Mouse (Mus musculus) frontal cortex, postnatal 14 days (tissue): ENCODE measurements around the gene Pign.

Source experiments
- DNase-seq, 2 experiments: peaks; one replicate each; pipeline ENCODE4 v3.0.0; 2022; ENCODE audit warnings: low spot score in 2 of 2

The Pign gene

DNA sequence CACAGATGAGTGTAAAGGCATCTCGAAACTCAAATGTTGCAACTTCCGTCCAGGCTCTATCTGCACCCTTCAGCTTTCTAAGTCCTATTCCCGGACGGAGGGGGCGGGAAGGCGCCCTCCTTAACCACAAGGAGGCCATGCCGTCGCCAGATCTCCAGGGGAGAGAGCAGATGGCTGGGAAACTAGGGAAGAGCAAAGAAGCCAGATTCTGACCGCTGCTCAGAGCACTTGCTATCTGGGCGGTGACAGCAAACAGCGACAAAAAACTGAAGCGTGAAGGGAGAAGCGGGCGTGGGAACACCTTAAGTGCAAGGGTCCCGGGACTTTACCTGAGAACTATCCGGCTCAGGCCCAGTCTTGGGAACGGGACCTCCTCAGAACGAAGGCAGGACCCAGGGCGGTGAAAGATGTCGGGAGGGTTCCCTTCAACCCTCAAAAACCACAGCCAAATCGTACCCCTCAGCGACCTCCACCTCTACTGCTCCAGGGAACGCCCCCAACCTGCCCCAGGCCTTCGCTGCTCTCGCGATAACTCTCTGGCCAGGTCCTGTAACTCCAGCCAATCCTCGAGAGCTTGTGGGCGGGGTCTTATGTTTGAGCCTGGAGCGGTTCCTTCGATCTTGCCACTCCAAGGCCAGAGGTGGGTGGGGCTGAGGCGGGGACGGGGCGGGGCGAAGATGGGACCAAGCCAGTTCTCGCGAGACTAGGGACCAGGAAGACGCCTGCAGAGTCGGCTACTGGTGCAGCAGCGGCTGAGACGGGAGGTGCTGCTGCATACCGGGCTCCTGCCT lies at the start of gene Pign, which contains the start of gene Relch:
Gene Pign (minus strand): TSS at position 507 of the 791 bp plus-strand sequence.
Gene Relch (plus strand): TSS at position 691 of the 791 bp plus-strand sequence.
- DNase-seq: peak; percentile 97

- no peak for DNase-seq
These were observed 49.3 kb upstream of the Pign start for GRCm38 (mm10) chr1:105712822-105713221.

DNA sequence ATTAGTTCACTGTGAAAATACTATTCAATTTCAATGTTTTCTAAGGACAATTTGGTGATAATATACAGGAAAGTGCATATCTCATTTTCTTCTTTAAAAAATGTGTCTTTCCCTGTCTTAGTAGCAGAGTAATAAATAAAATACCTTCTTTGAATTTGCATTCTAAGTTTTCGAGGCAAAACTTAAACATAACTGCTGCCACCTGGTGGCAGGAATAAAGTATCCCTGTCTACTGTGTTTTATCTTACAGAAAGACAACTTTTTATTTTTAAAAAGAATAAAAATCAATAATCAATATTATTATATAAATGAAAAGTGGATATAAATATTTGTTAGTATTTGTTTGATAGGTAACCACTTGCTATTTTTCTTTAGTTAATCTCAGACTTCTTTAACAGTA lies 47.8 kb upstream of the Pign start:
- DNase-seq: no peak

DNA sequence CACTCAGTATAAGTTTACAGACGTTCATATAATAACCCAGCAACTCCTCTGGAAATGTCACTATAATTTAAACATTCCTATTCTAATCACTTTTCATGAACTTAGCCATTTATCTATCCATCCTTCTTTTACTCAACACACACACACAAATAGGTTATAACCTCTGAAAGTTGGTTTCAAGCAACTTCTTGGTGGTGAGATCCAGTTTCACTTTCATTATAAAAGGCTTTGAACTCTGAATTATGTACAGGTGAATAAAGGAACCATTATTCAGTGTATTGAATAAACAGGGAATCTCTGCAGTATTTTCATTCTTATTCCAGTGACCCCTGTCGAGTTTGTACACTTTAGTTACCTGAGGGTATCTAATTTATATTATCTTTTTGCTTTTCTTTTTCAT lies 45.9 kb upstream of the Pign start:
- DNase-seq: no peak

DNA sequence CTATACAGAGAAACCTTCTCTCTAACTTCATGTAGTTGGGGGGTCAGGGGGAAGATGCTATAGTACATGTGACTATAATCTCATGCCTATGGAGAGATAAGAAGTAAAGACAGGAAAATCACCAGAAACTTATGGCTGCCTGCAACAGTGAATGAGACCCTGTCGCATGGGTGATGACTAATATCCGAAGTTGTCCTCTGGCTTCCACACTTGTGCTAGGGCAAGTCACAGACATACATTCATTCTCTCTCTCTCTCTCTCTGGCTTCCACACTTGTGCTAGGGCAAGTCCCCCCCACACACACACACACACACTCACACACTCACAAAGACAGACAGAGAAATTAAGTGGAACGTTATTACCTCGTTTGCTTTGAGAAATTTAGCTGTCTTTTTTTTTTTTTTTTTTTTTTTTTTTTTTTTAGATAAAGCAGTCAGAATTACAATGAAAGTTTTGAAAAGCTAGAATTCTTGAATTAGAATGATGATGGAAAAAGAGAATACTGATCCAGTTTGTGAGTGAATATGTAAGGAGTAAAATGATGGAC lies 37.6 kb upstream of the Pign start:
- no peak for DNase-seq

- DNase-seq: no peak
These were observed 32.1 kb upstream of the Pign start for GRCm38 (mm10) chr1:105695581-105695980.

- DNase-seq: no peak
These were observed 22.0 kb upstream of the Pign start for GRCm38 (mm10) chr1:105685501-105685900.

DNA sequence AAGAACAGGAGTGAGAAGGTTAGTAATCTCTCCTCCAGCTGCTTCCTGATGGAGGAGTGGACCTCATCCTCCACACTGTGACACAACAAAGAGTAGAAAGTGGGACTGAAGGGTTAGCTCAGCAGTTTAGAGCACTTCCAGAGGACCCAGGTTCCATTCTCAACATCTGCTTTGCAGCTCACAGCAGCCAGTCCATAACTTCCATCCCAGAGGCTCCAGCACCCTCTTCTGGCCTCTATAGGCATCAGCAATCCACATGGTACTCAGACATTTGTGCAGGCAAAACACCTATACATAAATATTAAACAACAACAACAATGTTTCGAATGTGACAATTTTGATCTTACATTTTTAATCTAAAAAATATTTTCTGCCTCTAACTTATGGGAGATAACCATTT lies 17.1 kb upstream of the Pign start:
- no peak for DNase-seq

DNA sequence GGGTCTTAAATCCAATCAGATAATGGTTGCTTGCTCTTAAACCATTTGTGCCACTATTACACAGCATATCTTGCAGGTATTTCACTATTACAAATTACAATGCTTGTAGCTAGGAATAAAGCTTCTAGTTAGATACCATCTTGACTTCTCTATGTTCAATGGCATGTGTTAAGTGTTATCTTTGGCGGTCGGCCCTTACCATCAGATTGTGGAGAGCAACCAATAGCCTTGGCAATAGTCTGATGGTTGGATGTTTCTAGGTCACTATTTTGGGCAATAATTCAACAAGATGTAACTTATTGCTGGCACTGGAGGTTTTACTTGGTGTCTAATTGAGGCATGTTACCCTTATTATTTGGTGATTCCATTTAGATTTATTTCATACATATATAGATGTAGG lies 11.3 kb upstream of the Pign start:
- no peak for DNase-seq

- no peak for DNase-seq
These were observed 6.2 kb upstream of the Pign start for GRCm38 (mm10) chr1:105669700-105670099.

GRCm38 (mm10) chr1:105663962-105664812 lies 710 bp upstream of the Pign start:
- no peak for DNase-seq

DNA sequence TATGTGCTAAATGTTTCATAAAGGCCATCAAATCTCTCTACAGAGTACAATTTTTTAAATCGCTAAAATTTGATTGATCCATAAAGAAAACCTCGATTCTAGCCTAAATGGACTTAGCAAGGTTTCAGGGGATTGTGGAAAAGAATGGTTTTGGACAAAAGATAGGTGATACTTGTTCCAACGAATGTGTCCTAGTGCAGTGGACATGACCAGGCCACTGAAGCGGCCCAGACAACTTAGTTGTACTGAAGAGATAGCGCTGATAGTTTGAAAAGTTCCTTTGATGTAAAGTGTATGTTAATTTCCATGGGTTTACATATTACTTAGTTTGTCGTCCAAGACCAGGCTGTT lies 682 bp downstream of the Pign start:
- no peak for DNase-seq

DNA sequence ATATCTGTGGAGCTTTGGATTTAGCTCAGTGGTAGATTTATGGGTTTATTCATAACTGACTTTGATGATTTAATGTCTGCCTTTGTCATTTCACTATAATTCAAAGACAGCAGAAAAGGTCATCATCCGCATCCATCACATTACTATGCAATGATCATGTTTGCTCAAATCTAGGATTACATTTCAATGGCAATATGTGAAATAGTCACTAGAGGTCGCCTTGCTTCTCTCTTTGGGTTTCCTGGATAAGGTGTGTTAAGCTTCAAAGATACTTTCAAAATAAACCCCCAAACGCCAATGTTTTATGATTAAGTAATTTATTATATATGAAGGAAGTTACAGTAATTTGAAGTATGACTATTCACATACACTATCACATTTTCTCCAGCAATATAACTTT lies 3.5 kb downstream of the Pign start:
- DNase-seq: no peak

- DNase-seq: no peak
These were observed 9.5 kb downstream of the Pign start for GRCm38 (mm10) chr1:105653981-105654380.

DNA sequence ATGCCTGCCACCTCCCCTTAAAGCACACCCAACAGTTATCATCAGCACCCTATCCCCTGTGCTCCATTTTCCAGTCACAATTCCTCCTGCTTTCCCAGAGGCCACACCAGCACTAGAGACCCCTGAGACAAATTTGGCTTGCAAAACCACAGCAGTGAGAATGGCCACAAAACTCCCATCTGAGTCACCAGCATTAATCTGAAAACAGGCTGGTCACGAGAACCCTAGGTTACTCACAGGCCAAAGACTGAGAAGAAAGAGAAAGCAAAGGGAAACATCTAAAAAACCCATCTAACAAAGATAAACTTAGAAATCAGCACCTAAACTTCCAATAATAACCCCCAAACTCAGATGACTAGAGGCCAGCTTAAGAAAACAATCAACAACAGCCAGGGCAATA lies 12.8 kb downstream of the Pign start:
- DNase-seq: no peak

- no peak for DNase-seq
These were observed 19.4 kb downstream of the Pign start for GRCm38 (mm10) chr1:105644093-105644492.

DNA sequence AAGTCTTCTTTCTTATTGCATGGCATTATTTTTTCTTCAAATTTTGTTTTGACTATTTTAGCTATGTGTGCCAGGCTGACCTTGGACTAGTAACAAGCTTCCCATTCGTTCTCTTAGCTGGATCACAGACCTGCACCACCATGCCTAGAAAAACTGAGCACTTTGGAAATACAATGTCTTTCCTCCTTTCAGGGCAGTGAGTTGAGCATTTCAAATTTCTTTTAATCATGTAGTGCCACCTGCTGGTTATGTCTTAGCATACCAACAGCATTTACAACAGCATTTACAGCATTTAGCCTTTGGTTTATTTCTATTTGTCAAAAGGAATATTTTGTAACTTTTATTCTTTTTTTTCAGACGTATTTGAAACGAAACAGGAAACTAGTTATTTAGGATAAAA lies 33.0 kb downstream of the Pign start:
- no peak for DNase-seq

- DNase-seq: no peak
These were observed 73.8 kb downstream of the Pign start for GRCm38 (mm10) chr1:105589673-105590072.

GRCm38 (mm10) chr1:105588697-105589096 lies 74.8 kb downstream of the Pign start:
- DNase-seq: no peak

DNA sequence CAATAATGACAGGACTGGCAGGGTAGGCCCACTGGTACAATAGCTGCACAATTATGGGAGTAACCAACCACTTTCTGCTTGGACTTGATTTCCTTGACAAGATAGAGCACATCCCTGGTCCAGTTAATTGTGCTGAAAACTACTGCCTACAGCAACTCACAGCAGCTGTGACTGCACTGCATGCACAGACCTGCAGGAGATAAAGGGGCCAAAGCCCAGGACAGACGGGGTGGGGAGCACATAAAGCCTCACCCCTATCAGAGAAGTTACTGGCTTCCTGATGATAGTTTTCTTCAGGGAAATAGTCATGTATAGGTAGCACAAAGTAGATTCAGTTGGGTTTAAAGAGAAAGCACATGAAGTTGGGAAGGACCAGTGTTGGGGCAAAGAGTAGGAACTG lies 80.7 kb downstream of the Pign start:
- DNase-seq: no peak

DNA sequence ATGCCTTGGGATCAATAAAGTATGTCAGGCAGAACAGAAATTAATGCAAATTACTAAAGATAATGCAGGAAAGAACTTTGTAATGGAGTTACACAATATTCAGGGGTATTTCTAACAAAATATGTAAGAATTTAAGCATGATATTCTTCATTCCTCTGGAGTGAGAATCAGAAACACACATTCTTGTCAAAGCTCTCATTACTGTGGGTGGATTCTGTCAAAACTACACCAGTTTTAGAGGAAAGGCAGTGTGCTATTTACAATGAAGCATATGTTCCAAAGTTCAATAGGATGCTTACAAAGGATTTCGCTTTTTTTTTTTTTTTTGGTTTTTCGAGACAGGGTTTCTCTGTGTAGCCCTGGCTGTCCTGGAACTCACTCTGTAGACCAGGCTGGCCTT lies 82.6 kb downstream of the Pign start:
- no peak for DNase-seq

- DNase-seq: no peak
These were observed 97.4 kb downstream of the Pign start for GRCm38 (mm10) chr1:105566051-105566450.

DNA sequence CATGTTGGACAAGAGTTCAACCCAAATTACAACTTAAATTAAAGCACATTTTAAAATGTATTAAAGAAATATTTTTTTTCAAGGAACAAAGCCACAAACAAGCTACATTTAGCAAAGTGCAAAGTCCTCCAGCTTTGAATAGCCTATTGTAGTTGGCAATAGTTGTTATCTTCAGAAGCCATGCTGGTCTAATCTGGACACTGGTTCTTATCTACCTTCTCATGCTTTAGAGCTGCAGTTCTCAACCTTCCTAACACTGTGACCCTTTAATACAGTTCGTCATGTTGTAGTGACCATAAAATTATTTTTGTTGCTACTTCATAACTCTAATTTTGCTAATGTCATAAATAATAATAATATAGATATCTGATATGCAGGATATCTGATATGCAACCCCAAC lies 99.2 kb downstream of the Pign start:
- no peak for DNase-seq
